Mouse (Mus musculus) spleen, adult 12 weeks (tissue): Measurements from ENCODE around the gene Lamtor4.

Experiments used
- DNase-seq: peaks from one replicate; pipeline ENCODE4 v3.0.0; 2022; ENCODE audit warnings: low spot score

Lamtor4 gene

DNA sequence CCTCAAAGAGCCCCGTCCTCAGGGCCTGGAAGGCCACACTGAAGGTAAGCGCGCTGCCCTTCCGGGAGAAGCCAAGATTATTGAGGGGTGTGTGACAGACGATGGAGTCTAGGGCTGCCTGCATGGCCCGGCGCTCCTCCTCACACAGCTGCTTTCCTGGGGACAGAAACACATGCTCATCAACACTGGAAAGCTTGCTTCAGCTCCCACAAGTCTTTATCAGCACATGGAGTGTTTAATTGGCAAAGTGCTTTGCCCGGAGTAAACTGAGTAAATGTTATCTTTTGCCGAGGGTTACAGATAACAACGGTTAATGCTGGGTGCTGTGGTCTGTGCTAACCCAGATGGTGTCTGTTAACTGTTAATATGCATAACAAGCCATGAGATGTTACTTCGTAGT is 5.6 kb downstream of the Lamtor4 start:
- DNase-seq: no peak

DNA sequence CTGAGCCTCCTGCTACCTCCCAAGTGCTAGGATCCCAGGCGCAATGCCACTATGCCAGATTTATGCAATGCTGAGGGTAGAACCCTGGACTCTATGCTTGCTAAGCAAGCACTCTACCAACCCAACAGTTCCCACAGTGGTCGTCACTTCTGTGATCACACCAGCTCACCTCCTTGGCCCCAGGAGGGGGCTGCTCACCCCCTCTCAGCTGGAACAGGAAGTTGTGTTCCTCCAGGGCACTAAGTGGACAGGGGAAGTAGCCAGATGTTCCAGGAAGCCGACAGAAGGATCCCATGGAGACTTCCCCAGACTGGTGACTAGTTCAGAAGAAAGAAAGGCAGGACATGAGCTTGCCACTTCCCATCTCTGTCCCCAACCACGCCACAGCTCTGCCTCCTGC is 6.7 kb downstream of the Lamtor4 start:
- no peak for DNase-seq

DNA sequence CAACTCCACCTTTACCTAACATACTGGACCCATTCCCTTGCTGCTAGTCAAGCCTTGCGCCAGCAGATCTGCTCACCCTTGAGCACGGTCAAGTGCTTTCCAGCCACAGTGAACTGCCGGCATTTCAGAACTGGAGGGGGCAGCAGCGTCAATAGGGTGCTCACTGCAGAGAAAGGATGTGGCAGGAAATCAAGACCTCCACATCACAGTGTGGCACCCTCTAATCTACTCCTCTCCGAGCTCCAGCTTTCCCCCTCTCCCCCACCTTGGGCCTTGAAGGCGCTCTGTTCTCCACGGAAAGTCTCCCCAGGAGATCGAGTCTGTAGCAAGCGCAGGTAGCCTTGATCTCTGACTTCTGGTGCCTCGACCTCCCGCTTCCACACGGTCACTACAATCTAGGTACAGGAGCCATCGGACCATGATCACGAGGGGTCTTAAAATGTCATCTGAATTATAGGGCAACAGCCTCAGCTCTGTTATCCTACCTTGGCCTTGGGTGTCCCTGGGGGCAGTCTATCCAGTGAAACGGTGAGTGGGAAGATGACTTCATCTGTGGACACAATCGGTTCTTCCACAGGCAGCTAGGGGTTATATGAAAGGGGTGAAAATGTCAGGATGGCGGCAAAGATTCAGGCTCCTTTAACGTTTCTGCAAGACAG is 7.4 kb downstream of the Lamtor4 start:
- DNase-seq: no peak

DNA sequence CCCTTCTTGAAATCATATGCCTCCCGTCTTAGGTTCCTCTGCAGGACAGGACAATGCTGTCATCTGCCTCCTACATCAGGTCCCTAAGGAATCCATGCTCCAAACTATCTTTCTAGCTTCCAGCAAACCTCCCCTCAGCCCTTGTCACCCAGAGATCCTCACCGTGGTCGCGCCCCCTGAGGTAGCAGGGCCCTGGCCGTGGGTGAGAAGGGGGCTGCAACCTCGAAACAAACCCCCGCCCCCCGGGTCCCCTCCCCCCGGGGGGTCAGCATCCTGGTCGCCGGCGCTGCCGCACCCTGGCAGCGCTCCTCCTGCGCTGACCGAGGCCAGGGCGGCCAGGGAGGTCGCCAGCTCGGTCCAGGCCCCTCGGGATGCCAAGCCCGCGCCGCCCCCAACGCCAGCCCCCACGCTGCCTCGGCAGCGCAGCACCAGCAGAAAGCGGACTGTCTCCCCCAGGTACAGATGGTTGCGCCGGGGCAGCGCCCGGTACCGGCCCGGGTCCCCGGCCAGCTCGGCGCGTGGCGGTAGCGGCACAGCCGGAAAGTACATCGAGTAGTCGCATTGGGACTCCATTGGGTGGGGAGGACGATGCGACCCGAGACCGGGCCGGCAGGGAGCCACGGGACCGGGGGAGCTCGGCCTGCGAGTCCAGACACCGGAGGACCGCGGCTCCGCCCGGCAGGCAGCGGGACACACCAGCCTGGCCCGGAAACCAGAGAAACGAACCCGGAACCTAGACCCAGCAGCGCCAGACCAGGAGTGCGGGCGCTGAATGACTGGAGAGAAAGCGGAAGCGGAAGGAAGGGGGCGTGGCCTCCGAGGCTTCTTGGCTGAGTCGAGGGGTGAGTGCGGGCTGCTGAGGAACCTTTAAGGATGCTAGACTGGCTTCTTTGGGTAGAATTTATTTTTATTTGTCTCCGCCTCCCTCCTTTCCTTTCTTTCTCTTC is 8.3 kb downstream of the Lamtor4 start, which contains the start of gene BC037034:
Gene BC037034 (minus strand): TSS at position 774 of the 947 bp plus-strand sequence.
- DNase-seq: peak; percentile 83

GRCm38 (mm10) chr5:138264207-138264578 is 8.9 kb downstream of the Lamtor4 start:
- DNase-seq: no peak

GRCm38 (mm10) chr5:138265712-138266111 is 10.4 kb downstream of the Lamtor4 start:
- no peak for DNase-seq

GRCm38 (mm10) chr5:138267114-138267513 is 11.8 kb downstream of the Lamtor4 start:
- DNase-seq: no peak

DNA sequence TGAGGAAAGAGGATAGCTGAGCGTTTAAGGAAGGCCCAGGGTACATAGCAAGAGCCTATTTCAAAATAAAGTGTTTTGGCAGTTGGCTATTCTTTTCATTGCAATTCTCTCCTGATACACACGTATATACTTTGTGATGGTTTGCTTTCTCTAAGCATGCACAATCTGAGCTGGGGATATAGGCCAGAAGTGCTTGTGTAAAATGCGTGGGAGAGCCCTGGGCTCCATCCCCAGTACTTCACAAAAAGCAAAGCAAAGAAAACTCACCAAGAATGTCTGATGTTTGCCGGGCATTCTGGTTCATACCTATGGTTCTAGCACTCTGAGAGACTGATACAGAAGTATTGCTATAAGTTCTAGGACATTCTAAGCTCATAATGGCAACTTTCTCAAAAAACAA is 13.7 kb downstream of the Lamtor4 start:
- no peak for DNase-seq

DNA sequence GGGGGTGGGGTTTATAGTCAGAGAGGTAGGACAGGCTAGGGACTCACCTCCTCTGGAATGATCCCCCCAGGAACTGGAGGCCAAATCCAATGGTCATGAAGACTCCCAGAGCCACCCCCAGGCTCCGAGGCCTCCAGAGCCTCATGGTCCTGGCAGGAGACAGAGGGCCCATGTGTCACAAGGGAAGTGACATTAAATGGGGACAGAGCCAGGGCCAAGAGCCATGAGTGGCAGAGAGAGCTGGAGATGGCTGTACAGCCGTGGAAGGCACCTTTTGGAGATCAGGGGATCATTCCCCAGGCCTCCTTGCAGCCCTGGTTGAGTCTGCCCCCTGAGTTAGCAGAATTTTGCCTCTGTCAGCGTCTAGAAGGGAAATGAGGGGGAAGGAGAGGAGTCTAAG is 15.9 kb downstream of the Lamtor4 start:
- no peak for DNase-seq

DNA sequence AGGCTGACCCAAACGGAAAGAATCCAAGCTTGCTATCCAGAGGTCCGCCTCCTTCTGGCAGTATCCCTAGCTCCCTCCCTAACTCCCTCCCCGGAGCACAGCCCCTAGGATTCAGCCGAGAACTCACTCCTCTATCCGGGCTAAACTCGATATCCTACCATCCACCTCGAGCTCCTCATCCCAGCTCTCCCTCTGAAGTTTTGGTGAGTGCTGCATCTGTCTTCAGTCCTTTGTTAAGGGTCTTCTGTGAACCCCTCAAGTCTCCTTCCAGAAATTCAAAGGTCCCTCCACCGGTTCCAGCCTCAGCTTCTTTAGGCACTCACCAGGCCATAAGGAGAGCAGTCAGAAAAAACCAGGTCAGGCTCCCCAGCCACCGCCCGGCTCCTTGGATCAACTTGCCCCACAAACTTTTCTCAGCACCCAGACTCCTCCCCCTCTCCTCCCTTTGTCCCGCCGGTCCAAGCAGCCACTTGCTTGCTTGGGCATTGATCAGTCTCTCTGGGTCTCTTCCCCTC is 17.2 kb downstream of the Lamtor4 start, which contains the start of gene Gal3st4:
Gene Gal3st4 (minus strand): TSS at position 432 of the 515 bp plus-strand sequence.
- DNase-seq: no peak

DNA sequence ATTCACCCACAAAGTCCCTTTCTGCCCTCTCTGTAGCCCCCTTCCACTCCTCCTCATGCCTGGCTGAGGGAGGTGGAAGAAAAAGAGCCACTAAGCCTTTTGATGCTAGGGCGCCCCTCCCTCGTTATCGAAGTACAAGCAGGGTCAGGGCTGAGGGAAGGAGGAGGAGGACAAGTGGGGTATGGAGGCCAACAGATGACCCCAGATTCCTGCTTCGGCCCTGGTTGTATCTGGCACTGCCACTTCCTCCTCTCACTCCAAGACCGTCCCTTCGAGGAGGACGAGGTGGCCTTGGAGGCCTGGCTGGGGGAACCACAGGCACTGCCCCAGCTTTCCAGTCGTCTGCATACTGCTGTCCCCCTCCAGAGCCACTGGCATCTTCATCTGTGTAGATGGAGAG is 18.9 kb downstream of the Lamtor4 start:
- DNase-seq: no peak

DNA sequence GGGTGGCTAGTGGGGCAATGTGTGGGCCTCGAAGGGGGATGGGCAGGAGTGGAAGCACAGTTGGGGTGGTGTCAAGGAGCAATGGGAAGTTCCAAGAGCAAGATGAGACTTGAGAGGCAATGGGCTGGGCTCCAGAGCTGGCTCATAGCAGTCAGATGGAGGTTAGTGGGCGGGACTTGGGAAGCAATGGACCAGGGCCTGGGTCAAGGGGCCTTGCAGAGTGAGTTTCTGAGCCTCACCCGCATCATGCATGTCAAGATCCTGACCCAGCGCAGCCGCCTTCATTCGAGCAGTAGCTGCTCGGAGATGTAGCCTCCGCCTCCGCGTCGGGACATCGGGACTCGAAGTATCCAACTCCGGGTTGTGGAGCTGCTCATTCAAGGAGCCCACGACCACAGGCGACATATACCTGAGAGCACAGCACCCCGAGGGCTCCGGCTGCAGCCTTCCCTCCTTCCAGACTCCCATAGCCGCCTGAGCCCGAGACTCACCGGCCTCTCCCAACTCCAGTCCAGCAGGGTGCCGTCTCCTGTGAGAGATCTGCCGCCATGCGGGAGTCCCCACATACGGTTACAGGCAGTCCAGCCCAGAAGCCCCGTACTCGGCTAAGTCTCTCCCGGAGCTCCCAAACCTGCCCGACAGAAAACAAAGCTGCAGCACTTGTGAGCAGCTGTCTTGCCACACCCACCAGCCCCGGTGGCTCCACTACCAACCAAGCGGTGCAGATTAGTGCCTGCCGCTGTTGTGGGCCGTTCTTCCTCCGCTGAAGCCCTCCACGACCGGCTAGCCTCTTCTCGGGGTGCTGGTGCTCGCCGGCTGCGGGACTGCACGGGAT is 20.2 kb downstream of the Lamtor4 start:
- no peak for DNase-seq

DNA sequence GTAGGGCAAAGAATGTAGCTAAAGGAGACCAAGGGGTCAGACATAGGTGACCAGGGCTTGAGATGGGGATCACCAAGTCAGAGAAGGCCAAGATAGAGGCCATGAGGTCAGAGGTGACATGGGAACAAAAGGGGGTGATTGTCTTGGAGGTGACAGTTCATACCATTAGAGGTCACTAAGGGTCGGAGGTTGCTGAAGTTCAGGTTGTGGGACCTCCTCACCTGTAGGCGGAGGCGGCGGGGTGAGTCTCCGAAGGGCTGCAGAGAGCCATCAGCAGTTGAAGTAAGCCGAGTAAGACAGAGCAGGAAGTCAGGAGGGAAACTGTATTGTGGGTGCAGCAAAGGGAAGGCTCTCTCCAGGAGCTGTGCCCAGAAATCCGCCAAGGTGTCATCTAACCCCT is 22.7 kb downstream of the Lamtor4 start:
- DNase-seq: no peak

- DNase-seq: peak; percentile 84
Measured at GRCm38 (mm10) chr5:138279585-138280424, 24.5 kb downstream of the Lamtor4 start, which contains the start of the genes Gm43720, Gpc2 and Stag3. TSS of gene Gm43720 (minus strand) at chr5:138279958. TSS of gene Gpc2 (minus strand) at chr5:138280005. TSS of gene Stag3 (plus strand) at chr5:138280240.

- no peak for DNase-seq
Measured at GRCm38 (mm10) chr5:138280425-138280768, 25.1 kb downstream of the Lamtor4 start.

- no peak for DNase-seq
Measured at GRCm38 (mm10) chr5:138280829-138281228, 25.5 kb downstream of the Lamtor4 start.

GRCm38 (mm10) chr5:138281798-138282197 is 26.5 kb downstream of the Lamtor4 start:
- DNase-seq: no peak

GRCm38 (mm10) chr5:138283540-138283939 is 28.3 kb downstream of the Lamtor4 start:
- DNase-seq: no peak

DNA sequence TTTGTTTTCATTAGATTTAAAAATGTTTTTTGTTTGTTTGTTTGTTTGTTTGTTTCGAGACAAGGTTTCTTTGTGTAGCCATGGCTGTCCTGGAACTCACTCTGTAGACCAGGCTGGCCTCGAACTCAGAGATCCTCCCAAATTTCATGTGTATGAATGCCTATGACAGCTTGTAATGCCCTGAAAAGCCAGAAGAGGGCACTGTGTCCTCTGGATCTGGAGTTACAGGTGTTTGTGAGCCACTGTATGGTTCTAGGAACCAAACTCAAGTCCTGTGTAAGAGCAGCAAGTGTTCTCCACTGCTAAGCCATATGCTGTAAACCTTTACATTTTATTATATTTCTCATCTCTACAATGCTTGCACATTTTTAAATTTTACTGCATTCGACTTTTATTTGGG is 32.6 kb downstream of the Lamtor4 start:
- DNase-seq: no peak

- no peak for DNase-seq
Measured at GRCm38 (mm10) chr5:138291638-138292037, 36.4 kb downstream of the Lamtor4 start.

- no peak for DNase-seq
Measured at GRCm38 (mm10) chr5:138294158-138294557, 38.9 kb downstream of the Lamtor4 start.
